Mouse (Mus musculus) thymus, adult 2 months (tissue): ENCODE measurements around the gene Gpt2.

ENCODE experiments used
- CTCF ChIP-seq: fragments of 200-500 bp; IDR thresholded peaks from 2 replicates; pipeline ENCODE4 v1.5.1; 2012; ENCODE audit warnings: mild to moderate bottlenecking, control low read depth, low read length, moderate library complexity, borderline replicate concordance; ENCODE audit not compliant: control insufficient read depth, poor library complexity, insufficient read depth; ENCODE audit errors: extremely low read depth
- POLR2A ChIP-seq: fragments of 200-500 bp; IDR thresholded peaks from 2 replicates; pipeline ENCODE4 v1.6.1; 2012; ENCODE audit warnings: mild to moderate bottlenecking, low read length, control low read depth, moderate library complexity; ENCODE audit not compliant: control insufficient read depth, poor library complexity, insufficient read depth; ENCODE audit errors: extremely low read depth

DNA sequence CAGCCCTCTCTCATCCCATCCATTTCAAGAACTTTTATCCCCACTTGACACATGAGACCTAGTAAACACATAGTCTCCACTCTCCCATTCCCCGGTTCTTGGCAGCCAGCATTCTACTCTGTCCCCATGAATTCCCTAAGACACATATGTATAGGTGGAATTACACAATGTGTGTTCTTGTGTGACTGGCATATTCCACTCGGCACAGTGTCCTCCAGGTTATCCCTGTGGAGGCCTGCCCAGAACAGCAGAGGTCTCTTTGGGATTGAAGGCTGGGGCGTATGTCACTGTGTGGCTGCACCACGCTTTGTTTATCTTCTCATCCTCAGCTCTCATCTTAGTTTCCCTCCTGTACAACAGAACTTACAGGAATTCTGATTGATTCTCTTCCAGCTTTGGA, 28.2 kb downstream of the Gpt2 start:
- no peak for TF ChIP-seq CTCF
- TF ChIP-seq POLR2A = no peak
